ENCODE assay signal across 29 mouse cellular contexts in genomic region chr6:50424271-50424670, GRCm38 (mm10).
"Had no signal": no experiment of that assay in that cellular context is flagged by ENCODE, and none has a peak within 500 bp of the region (broad histone marks: within the 10 kb centered on the region; RNA-seq: fewer than 3 reads in every experiment).

No protein-coding gene starts in this region.

- DNase-seq: left cerebral cortex, postnatal 4 days; liver; liver, embryonic 13.5 days; liver, postnatal 0 days; lung, adult 18-20 months; lung, adult 2 months; lung, embryonic 14.5 days; lung, postnatal 10 days; lung, postnatal 14 days; lung, postnatal 36 days; midbrain, embryonic 14.5 days had no signal

- H3K9ac ChIP-seq: limb, embryonic 12.5 days; limb, embryonic 13.5 days; limb, embryonic 15.5 days; liver, embryonic 12.5 days; liver, embryonic 13.5 days; liver, embryonic 14.5 days; liver, embryonic 15.5 days; liver, postnatal 0 days; lung, embryonic 14.5 days; lung, embryonic 15.5 days; midbrain, embryonic 12.5 days; midbrain, embryonic 13.5 days; neural tube, embryonic 12.5 days had no signal

- H3K4me2 ChIP-seq: limb, embryonic 12.5 days; limb, embryonic 13.5 days; limb, embryonic 15.5 days; liver, embryonic 11.5 days; liver, embryonic 12.5 days; liver, embryonic 13.5 days; liver, embryonic 15.5 days; lung, embryonic 14.5 days; lung, embryonic 15.5 days; midbrain, embryonic 12.5 days; midbrain, embryonic 13.5 days; neural tube, embryonic 12.5 days had no signal

- H3K4me1 ChIP-seq: liver, embryonic 12.5 days; liver, embryonic 13.5 days; liver, embryonic 15.5 days; lung, embryonic 15.5 days; midbrain, embryonic 12.5 days; neural tube, embryonic 12.5 days had no signal

- H3K36me3 ChIP-seq: limb, embryonic 10.5 days; limb, embryonic 12.5 days; liver, embryonic 12.5 days; liver, embryonic 13.5 days; liver, embryonic 15.5 days; lung, embryonic 15.5 days; midbrain, embryonic 10.5 days; midbrain, embryonic 12.5 days; midbrain, embryonic 13.5 days; neural tube, embryonic 12.5 days had no signal

- H3K9me3 ChIP-seq: limb, embryonic 10.5 days; limb, embryonic 12.5 days; limb, embryonic 13.5 days; limb, embryonic 15.5 days; liver, embryonic 12.5 days; liver, embryonic 13.5 days; liver, embryonic 15.5 days; lung, embryonic 15.5 days; megakaryocyte, embryonic 14.5 days; midbrain, embryonic 10.5 days; midbrain, embryonic 12.5 days; midbrain, embryonic 13.5 days; neural tube, embryonic 12.5 days had no signal

- H3K27ac ChIP-seq: left cerebral cortex, adult 2 months; limb, embryonic 10.5 days; limb, embryonic 12.5 days; limb, embryonic 13.5 days; limb, embryonic 15.5 days; liver, embryonic 12.5 days; liver, embryonic 13.5 days; liver, embryonic 14.5 days; liver, embryonic 15.5 days; lung, embryonic 15.5 days; macrophage; midbrain, embryonic 10.5 days; midbrain, embryonic 12.5 days; midbrain, embryonic 13.5 days; neural tube, embryonic 12.5 days had no signal

- ATAC-seq: liver, embryonic 12.5 days; liver, postnatal 0 days; midbrain, embryonic 13.5 days; midbrain, embryonic 16.5 days had no signal

- H3K4me3 ChIP-seq: left cerebral cortex, adult 2 months; limb, embryonic 10.5 days; limb, embryonic 12.5 days; limb, embryonic 13.5 days; limb, embryonic 15.5 days; liver, embryonic 12.5 days; liver, embryonic 13.5 days; liver, embryonic 15.5 days; lung, embryonic 15.5 days; megakaryocyte, embryonic 14.5 days; midbrain, embryonic 10.5 days; midbrain, embryonic 12.5 days; midbrain, embryonic 13.5 days; myocyte; neural tube, embryonic 12.5 days had no signal

- H3K27me3 ChIP-seq: limb, embryonic 12.5 days; limb, embryonic 13.5 days; limb, embryonic 15.5 days; liver, embryonic 12.5 days; liver, embryonic 13.5 days; liver, embryonic 15.5 days; lung, embryonic 15.5 days; megakaryocyte, embryonic 14.5 days; midbrain, embryonic 12.5 days; midbrain, embryonic 13.5 days; neural tube, embryonic 12.5 days had no signal
